Mouse (Mus musculus) cerebellum, adult 8-10 months (tissue): ENCODE measurements at regions not wholly inside any gene's neighbourhood (a gene's known extent, or its start where the extent isn't known, plus 50 kb on each side); places are given as distances from the start of the nearest gene placed in this dataset.

Experiments
- DNase-seq: peaks from one replicate; pipeline ENCODE4 v3.0.0; 2022

GRCm38 (mm10) chr13:34462206-34462807, 117.3 kb upstream of the Slc22a23 start:
- DNase-seq, result no peak

DNA sequence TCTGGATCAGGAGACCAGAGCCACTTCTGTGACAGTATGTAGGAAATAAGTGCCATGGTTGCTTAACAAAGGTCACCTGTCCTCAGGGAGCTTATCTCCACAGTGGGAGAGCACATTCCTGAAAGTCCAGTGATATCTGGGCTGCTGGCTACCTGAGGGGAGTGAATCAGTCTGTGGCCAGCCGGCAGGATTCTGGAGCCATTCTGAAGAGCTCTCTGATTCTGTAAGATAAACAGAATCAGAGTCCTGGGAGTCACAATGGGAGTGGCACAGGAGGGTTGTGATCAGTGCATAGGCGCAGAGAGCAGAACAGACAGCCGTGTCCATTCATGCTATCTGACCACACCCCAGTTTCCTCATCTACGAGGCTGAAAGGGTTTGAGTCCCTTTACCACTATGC, 116.0 kb upstream of the Slc22a23 start:
- DNase-seq, result no peak

- no peak for DNase-seq
Observed at GRCm38 (mm10) chr13:34456051-34456450, 111.1 kb upstream of the Slc22a23 start.

- no peak for DNase-seq
Observed at GRCm38 (mm10) chr13:34446806-34447205, 101.8 kb upstream of the Slc22a23 start.

- DNase-seq, result no peak
Observed at GRCm38 (mm10) chr13:34446327-34446726, 101.3 kb upstream of the Slc22a23 start.

- no peak for DNase-seq
Observed at GRCm38 (mm10) chr13:34441347-34441746, 96.4 kb upstream of the Slc22a23 start.

DNA sequence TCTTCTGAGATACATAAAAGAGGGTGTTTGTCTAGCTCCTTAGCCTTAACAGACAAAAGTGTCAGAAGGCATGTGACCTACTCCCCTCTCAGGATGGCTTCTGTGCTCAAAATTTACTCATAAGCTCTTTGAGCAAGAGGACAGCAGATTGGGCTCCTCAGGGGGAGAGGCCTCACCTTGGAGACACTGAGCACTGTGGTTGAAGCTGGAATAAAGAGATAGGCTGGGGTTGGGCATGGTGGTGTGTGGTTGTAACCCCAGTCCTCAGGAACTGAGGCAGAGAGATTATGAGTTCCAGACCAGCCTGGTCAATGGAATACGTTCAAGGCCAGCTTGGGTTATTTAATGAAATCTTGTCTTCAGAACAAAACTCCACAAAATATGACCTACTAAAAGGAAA, 82.5 kb upstream of the Slc22a23 start:
- no peak for DNase-seq

DNA sequence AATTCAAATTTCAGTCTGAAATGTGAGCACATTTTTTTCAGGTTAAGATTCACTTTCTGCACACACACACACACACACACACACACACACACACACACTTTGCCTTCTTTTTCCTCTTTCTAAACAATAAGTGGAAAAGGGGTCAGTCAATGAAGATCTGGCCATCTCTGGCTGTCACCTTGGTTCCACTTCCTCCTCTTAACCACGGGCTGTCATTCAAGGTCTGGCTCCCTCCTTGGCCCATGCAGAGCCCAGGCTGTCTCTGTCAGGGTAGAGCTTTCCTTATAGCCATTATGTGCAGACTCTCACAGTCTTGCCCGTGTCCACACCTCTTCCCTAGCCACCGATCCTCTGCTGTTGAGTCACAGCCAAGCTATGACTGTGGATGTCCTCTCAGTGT, 79.9 kb upstream of the Slc22a23 start:
- no peak for DNase-seq

DNA sequence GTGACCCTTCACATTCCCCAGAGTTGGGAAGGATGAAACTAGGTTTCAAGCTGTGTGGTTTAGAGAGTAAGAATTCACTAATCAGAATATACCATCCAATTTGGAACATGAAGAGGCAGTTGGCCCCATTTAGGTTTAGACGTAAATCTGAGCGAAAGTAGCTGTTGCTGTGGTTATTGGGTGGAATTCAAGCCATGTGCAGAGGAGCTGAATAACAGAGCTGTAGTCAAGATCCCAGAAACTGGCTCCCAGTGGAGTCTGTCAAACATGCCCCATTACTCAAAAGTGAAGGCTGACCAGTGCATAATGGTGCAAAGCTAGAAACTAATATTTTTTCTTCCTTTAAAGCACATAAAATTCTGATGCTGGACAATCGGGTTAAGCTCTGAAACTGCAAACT, 76.7 kb upstream of the Slc22a23 start:
- DNase-seq, result no peak

- no peak for DNase-seq
Observed at GRCm38 (mm10) chr13:34420341-34421156, 75.6 kb upstream of the Slc22a23 start.

DNA sequence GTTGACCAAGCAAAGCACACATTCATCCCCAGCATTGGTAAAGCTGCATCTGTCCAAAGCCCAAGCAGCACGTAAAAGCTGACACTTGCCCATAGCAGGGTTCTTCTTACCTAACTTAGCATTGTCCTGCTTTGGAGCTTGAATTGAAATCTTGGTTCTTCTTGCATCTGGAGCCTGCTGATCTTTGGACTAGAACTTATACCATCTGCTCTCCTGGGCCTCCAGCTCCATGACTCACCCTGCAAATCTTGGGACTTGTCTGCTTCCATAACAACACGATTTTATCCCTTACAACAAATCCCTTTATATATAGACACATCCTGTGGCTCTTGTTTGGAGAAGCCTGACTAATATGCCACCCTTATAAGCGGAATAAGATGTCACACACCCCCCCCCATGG, 74.1 kb upstream of the Slc22a23 start:
- DNase-seq, result no peak

DNA sequence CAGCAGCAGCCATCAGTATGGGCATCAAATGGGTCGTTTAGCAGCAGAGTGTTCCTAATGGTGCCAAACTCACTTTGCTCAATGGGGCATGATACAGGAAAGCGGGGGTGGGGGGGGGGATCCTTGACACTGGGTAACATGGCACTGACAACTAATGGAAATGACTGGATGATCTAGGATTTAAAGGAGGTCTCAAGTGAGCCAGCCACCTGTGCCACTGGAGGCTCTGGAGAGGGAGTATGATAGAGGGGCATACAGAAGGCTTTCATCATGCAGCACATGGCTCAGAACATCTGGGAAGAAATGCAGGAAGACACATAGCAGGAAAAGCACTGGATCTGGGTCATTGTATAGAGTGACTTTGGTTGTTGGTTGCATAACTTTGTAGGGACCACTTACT, 71.6 kb upstream of the Slc22a23 start:
- DNase-seq, result no peak

- DNase-seq, result no peak
Observed at GRCm38 (mm10) chr13:34414533-34414932, 69.6 kb upstream of the Slc22a23 start.

- DNase-seq, result no peak
Observed at GRCm38 (mm10) chr13:34408669-34409055, 63.7 kb upstream of the Slc22a23 start.

GRCm38 (mm10) chr13:34408007-34408668, 63.2 kb upstream of the Slc22a23 start:
- no peak for DNase-seq

- no peak for DNase-seq
Observed at GRCm38 (mm10) chr13:34406291-34406690, 61.3 kb upstream of the Slc22a23 start.

GRCm38 (mm10) chr13:34402631-34403030, 57.6 kb upstream of the Slc22a23 start:
- no peak for DNase-seq

DNA sequence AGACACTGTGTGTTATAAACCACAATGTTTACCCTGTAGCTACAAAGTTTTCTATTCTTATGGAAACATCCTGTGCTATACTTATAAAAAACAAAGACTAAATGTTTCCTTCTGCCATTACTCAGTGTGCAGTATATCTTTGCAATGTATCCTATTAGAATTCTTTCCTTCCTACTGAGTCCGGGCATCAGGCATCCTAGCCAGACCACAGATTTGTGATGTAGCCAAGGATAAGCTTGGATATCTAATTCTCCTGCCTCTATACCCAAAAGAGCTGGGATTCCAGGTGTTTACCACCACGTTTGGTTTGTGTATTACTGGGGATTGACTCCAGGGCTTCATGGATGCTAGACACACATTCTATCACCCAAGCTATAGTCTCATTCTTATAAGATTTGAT, 56.0 kb upstream of the Slc22a23 start:
- DNase-seq, result no peak

DNA sequence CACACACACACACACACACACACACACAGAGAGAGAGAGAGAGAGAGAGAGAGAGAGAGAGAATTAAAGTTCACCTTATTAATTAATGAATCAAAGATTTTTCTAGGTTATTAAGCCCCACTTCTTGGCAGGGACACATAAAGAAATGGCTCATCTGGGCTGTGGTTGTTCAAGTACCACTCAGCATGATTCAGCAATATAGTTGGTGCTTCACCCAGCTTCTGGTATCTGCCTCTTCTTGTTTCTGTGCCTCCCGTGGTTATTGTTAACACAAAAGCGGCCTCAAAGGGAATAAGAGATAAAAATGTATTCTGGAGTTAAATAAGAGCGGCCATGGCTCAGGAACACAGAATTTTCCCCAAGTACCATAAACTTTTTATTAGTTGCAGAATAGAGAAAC, 53.9 kb upstream of the Slc22a23 start:
- no peak for DNase-seq

DNA sequence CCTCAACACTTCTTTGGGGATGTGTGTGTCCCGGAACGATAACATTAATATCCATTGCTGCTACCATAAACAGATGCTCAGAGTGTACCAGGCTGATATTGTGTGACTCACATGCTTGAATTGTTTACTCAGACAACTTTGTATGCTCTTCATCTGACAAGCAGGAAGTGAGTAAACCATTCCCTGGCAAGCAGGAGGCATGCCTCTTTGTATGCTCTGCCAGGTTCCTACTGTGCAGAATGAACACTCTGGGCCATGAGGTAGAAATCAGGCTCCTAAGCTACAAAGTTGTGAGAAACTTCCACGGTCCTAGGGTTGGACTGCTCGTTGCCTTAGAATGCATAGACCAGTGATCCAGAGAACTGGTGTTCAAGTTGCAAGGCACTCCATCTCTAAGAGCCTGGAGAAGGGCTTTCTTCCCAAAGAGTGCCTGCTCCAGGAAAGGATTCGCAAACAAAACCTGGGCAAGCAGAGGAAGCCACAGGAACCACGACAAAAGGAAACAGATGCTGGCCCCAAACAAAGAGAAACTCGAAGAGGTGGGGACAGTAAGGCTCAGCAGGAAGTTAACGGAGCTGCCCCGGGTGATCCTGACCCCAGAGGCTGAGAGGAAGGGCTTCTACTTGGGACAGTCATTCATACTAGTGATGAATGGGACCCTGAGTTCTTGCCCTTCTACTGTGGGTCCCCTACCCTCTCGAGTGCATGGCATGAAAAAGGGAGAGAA, 53.2 kb upstream of the Slc22a23 start:
- DNase-seq, result no peak

GRCm38 (mm10) chr13:34395504-34395903, 50.5 kb upstream of the Slc22a23 start:
- no peak for DNase-seq

DNA sequence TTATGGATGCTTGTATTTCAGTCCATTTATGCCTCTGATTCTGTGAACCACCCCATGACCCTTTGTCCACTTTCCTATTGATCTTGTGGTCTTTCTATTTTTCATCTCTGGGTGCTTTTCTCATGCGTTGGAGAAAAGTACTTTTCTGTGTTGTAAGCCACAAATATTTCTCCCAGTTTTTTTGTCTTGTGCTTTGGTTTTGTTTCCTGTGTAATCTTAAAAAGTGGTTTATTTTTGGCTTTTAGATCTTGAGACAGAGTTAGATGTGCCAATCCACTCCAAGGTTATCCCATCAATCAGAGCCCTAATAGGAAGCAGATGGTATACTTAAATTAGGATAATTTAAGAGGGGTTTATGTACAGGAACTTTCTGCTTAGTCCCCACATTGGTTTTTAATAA, 50.0 kb upstream of the Slc22a23 start:
- DNase-seq, result no peak
